Mouse (Mus musculus) R1 (cell line): ENCODE measurements around the gene Zfp982.

Experiments used
- DNase-seq: peaks from one replicate; pipeline ENCODE4 v3.0.0-alpha.2; 2018; ENCODE audit warnings: low read depth, low spot score

Zfp982 gene

DNA sequence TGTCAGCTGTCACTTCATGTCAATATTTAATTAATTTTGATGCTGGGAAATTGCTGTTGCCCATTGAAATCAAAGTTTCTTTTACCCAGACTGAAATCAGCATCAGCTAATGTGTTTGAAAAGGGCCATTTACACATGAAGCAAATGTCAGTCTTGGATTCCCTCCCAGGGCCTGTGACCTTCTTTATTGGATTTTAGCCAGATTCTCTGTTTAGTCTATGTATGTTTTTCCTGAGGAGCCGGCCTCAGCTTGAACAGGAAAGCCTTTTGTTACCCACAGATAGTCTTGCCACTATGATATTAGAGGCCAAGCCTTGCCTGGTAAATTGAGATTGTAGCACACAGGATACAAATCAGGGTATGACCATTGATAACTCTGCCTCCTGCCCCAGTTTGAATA lies 66.9 kb downstream of the Zfp982 start:
- peak; percentile 94 for DNase-seq
